Mouse (Mus musculus) adrenal gland, adult 2 months (tissue): ENCODE data around the gene Denr. TPM values are rescaled to one million over a fixed set of nuclear protein-coding genes. Genes with fewer than 3 reads are reported as not detected.

Experiments
- DNase-seq: peaks from one replicate; pipeline ENCODE4 v3.0.0; 2021
- polyA plus RNA-seq: library from polyadenylated mRNA; depleted of rRNA; stranded (reverse); fragments of >200 nt; gene quantifications from 2 replicates; pipeline ENCODE4 v1.2.3, GENCODE M21; 2012
- total RNA-seq, 2 experiments: library from RNA; stranded (reverse); gene quantifications; 2 replicates each; pipeline ENCODE4 v1.2.3; 2021

Gene Denr
- total and polyA plus RNA-seq, 3 experiments = 7.8 to 93.0 (median 80.5) TPM

GRCm38 (mm10) chr5:123907631-123907977, 629 bp downstream of the Denr start:
- DNase-seq = no peak

DNA sequence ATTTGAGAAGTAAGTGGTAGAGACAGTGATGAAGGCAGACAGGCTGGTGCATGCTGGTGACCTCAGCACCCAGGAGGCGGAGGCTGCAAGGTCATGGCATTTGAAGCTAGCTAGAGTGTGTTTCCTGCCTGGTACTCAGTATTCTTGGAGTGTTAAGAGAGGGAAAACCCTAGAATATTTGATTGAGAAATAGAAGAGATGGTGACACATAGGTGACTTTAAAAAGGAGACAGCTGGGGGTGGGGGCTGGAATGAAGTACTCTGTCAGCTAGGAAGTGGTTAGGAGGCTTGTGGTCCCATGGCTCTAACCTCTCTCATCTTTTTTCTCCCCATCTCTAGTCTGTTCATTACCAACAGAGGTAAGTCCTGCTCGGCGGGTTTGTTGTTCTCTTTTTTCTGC, 7.9 kb downstream of the Denr start:
- DNase-seq = peak; percentile 79

DNA sequence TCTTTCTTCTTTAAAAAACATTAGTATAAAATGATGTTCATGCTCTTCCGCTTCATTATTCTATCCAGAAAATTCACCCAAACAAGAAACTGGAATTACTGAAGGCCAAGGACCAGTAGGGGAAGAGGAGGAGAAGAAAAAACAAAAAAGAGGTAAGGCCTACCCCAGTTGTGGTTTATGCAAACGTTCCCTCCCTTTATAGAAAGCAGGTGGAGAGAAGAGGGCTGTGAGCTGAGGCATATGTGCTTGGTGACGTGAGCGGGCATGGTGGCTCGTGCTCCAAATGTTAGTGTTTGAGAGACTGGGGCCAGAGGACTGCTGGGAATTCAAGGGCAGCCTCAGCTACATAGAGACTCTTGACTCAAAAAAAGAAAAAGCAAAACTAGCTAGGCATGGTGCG, 15.1 kb downstream of the Denr start:
- no peak for DNase-seq

DNA sequence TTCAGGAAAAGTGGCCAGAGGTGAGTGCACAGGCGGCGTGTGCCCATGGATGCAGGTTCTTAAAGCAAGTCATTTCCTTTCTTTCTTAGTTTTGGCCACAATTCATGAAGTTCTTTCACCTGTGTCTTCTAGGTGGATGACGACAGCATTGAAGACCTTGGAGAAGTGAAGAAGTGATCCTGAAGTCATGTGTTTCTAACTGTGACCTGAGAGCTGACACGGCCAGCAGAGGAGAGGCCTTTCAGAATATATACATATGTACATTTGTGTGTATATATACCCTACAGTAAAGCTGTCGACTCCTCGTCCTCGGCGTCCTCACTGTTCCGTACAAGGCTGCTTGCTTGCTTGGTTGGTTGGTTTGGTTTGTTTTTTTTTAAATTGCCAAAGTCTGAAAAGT, 20.1 kb downstream of the Denr start, which contains the start of gene Gm43518:
Gene Gm43518, plus strand, starts transcription at position 301 of the 400 bp plus-strand sequence.
- no peak for DNase-seq

DNA sequence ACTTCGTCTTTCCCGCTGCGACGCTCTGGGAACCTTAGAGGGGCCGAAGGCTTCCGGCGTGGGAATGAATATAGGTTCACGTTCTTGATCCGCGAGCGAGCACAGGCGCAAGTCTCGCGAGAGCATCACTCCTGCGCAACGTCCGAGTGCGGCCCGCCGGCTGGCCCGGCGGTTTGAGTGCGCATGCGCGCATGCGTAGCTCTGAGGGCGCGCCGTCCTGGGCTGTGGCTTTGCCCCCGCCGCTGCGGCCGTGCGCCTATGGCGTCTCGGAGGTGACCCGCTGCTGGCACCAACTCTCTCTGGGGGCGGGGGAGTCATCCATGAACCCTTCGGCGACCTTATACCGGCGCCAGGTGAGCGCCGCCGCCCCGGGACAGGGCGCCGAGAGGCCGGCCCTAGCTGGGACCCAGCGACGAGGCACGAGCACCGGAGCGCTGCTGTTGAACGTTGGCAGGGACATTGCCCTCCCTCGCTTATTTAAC, 23.6 kb downstream of the Denr start, which contains the start of gene Ccdc62:
Gene Ccdc62, plus strand, starts transcription at position 172 of the 482 bp plus-strand sequence.
- DNase-seq = peak; percentile 95

DNA sequence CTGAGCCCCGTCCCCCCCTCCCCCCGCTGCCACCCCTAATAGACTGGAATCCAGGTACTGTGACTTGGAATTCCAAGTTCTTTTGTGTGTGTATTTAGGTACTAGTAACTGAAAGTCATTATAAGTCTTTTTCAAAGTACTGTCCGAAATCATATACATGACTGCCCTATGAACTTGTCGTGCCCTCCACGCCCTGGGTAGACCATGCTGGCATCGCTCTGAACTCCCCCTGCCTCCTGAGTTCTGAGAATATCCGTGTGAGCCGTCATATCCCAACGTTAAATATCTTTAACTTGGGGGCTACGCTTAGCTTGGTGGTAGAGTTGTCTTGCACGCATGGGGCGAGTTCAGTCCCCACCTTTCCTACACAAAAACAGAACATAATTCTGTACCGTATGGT, 24.2 kb downstream of the Denr start:
- no peak for DNase-seq

DNA sequence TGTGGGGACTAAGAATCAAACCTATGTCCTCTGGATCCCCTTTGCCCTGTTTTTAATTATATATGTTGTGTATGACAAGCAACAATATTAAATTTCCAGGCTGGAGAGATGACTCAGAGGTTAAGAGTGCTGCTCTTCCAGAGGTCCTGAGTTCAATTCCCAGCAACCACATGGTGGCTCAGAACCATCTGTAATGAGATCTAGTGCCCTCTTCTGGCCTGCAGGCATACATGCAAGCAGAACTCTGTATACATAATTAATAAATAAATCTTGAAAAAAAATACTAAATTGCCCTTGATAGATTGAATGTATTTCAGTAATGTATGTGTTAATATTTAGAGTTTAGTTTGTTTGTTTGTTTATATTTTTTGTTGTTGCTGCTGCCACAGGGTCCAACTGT, 26.0 kb downstream of the Denr start:
- no peak for DNase-seq

- DNase-seq = no peak
Observed at GRCm38 (mm10) chr5:123933556-123933955, 26.6 kb downstream of the Denr start.

GRCm38 (mm10) chr5:123933957-123934591, 27.1 kb downstream of the Denr start:
- DNase-seq = no peak

GRCm38 (mm10) chr5:123935931-123936330, 29.0 kb downstream of the Denr start:
- DNase-seq = no peak

DNA sequence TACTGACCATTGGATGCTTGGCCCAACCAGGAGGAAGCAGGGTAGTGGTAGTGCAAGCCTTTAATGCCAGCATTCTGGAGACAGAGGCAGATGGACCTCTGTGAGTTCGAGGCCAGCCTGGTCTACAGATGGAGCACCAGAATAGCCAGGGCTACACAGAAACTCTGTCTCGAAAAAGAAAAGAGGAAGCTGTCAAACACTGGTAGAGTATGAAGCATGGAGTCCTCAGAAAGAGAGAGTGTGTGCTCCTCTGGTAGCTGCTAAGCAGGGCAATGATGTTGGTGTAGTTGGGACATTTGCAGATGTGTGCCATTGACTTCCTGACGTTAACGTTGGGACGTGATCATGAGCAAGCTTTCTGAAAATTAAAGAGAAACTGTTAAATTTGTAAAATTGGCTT, 31.5 kb downstream of the Denr start:
- no peak for DNase-seq

- no peak for DNase-seq
Observed at GRCm38 (mm10) chr5:123946546-123946945, 39.6 kb downstream of the Denr start.

- no peak for DNase-seq
Observed at GRCm38 (mm10) chr5:123947041-123947761, 40.2 kb downstream of the Denr start.

DNA sequence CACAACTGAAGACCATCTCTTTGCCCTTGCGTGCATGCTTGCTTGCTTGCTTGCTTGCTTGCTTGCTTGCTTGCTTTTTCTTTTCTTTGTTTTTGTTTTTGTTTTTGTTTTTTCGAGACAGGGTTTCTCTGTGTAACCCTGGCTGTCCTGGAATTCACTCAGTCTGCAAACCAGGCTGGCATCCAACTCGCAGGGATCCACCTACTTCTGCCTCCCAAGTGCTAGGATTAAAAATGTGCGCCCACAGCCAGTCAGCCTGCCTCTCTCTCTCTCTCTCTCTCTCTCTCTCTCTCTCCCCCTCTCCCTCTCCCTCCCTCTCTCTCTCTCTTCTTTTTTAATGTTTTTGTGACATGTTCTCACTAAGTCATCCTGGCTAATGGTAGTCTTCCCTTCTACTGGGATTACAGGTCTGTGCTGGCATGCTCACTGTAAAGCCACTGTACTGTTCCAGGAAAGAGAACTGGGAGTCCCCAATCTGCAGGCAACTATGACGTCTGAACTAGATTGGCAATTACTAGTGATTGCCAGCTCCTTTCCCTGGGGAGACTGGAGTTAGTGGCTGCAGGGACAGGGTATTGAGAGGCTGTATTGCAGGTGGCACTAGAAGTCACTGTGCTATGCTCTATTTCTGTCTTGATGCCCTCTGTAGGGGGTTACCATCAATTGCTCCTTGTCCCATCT, 45.5 kb downstream of the Denr start:
- no peak for DNase-seq

DNA sequence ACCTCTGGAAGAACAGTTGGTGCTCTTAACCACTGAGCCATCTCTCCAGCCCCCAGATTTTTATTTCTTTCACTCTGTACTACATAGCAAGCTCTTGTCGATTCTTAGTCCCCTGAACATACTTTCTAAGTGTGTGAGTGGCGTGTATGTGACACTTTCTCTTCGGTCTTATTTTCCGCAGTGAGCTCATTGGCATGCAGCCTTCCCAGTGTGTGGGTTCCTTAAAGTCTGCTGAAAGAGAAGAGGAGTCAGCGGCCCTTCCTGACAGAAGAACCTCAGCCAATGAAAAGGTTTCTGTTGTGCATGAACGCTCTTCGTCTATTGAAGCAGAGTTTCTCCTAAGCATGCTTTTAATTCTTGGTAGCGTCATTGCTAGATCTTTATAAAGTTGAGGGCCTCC, 50.2 kb downstream of the Denr start:
- DNase-seq = no peak

DNA sequence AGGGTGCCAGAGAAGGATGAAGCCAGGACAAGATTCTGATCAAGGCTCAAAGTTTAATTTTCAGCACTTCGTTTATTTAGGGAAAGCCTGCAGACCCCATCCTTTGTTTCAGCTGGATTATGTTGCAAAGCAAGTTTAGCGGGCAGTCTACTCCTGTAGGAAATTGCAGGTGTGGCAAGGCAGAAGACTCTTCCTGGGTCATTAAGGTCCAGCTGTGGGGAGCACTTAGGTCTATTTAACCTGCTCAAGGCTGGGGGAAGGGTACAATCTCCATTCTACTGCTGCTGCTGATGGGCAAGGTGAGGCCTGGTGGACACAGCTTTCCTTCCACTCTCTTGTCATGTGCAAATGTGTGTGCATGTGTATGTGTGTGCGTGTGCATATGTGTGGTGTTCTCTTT, 52.0 kb downstream of the Denr start:
- DNase-seq = no peak

DNA sequence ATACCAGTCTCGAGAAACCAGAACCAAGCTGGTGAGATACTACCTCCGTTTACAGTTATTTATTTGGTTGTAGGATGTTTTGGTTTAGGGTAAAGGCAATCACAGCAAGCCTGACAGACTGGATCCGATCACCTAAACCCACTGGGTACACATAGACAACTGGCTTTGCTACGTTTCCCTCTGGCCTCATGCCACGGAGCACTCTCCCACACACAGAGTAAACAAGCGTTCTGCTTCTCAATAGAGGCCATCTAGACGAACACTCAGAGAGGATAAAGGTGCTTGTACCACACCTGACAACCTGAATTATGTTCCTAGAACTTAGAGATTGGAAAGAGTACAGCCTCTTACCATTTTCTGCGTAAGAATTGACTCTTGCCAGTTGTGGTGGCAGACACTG, 53.2 kb downstream of the Denr start:
- no peak for DNase-seq

- DNase-seq = no peak
Observed at GRCm38 (mm10) chr5:123961046-123961445, 54.1 kb downstream of the Denr start.

DNA sequence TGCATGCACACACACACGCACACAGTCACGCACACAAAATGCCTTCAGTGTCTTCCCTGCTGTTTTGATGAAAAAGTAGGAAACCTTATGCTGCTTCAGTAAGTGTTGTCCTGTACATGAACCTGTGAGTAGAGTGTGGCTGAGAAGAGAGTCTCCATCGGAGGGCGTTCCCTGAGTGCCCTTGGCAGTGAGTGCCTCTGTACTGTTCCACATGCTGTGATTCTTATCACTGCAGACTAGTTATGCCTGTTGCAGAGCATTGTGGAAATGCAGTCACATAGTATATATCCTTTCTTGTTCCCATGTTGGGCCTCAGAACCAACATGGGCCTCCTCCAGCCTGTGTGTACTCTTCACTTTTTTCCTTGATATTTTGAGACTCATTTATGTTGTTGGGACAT, 57.2 kb downstream of the Denr start:
- no peak for DNase-seq

DNA sequence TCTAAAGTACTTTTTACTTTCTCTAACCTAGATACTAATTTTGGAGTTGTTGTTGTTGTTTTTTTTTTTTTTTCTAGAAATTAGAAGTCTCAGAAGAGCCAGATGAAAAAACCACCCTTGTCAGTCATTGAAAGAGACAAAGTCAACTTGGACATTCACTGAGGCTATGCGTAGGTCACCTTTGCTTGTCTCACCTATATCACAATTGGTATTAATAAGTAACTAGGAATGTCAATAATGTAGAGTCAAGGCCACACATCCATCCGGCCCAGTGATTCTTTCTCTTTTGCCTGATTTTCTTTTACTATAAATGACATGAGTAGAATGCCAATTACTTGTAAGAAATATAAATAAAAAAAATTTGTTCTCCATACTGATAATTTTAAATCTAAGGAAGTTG, 59.8 kb downstream of the Denr start:
- no peak for DNase-seq

- no peak for DNase-seq
Observed at GRCm38 (mm10) chr5:123968468-123968867, 61.5 kb downstream of the Denr start.

DNA sequence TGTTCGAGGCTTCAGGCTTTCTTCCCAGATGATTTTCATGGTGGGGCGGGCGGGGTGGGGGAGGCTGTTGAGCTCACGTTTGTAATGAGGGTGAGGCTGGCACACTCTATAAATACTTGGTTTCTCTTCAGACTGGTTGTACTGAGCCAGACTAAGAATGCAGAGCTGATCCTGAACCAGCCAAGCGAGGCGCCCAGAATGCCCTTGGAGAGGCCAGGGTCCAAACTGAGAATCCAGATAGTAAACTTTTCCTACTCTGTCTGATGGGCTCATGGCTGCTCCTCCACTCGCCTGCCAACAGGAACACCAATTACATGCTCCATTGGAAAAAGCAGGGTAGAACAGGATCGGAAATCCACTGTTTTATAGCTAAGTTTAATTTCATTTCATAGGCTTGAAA, 62.2 kb downstream of the Denr start:
- no peak for DNase-seq

DNA sequence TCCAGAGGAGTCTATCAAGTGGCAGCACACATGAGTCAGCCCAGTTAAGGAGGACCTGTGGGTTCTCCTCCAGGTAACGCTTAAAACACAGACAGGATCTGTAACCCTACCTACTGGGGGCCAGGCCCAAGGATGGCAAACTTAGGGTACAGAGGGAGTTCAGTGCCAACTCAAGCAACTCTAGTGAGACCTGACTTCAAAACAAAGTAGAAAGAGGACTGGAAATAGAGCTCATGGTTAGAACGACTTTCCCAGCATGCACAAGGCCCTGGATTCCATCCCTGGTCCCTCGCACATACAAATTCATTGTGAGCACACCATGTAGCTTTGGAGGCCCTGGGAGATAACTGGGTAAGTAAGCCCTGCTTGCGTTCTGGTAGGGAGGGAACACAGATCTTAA, 63.6 kb downstream of the Denr start:
- no peak for DNase-seq
